Mouse (Mus musculus): Measurements from ENCODE around the gene Igsf3. TPM values are rescaled to one million over a fixed set of nuclear protein-coding genes. Genes with fewer than 3 reads are reported as not detected.
A peak's percentile ranks its signal among the peaks of the same experiment; 100 is the strongest.

The Igsf3 gene
- polyA plus RNA-seq, 1 experiment from 2014 or later: 31.3 TPM

DNA sequence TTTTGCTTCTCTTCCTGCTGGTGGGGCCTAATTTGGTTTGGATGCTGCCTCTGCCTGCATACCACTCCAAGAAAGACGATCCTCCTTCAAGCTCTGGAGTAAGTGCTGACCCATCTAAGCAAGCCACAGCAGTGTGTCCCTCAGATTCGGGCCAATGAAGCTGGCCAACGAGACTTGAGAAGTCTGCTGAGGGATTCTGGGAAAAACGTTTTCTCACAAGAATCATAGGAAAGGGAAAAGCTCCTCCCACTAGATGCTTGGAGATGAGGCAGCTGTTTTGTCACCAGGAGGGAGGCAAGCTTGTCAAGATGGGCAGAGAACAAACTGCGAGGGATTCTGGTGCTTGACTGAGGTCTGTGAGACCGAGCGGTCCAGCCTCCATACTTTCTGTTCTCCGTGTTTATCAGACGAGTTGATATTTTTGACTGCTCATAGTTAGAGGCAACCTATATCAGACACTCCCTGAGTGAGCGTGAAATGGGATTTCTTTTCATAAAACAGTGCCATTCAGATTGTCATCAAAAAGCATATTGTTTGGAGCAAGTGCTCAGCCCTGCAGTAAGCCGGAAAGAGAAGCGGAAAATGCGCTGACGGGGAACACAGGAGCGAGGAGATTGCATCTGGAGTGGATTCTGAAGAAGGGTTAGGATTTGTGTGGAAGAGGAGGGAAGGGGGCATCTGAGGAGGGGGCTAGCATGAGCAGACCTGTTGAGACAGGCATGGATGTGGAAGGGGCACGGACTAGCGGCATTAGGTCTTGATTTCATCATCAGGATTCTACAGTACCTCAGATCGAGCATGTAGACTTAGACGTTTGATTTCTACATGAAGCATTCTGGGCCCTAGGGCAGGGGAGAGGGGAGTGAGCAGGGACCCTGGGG, 17.0 kb downstream of the Igsf3 start:
- no peak for ATAC-seq (replicated peaks; ENCODE audit: insufficient number of reproducible peaks, low FRiP score, low TSS enrichment)
- H3K27me3 ChIP-seq (ENCODE audit: control insufficient read depth, insufficient read depth, low read length): no peaks in the 10 kb centered on the region
- H3K4me1 ChIP-seq (ENCODE audit: control insufficient read depth, insufficient read depth, low read length): peaks cover 80% of the 10 kb centered on the region
- no peak overlapping the region for H3K4me3 ChIP-seq (ENCODE audit: low read depth, low read length)
- no peak overlapping the region for H3K4me2 ChIP-seq
- H3K9me3 ChIP-seq (replicated peaks; ENCODE audit: control insufficient read depth, low read length): no peaks in the 10 kb centered on the region
- WGBS (ENCODE audit: insufficient replicate concordance): 60% methylated on average over 19 of the region's 19 CpGs
- peak overlapping the region; percentile 67; the same call in 1 of the 2 replicates for H3K27ac ChIP-seq (ENCODE audit: low read depth, low read length)
- no peaks in the 10 kb centered on the region for H3K36me3 ChIP-seq (ENCODE audit: control insufficient read depth, insufficient read depth, low read length)
- no peak overlapping the region for H3K9ac ChIP-seq (ENCODE audit: low read depth, low read length)

DNA sequence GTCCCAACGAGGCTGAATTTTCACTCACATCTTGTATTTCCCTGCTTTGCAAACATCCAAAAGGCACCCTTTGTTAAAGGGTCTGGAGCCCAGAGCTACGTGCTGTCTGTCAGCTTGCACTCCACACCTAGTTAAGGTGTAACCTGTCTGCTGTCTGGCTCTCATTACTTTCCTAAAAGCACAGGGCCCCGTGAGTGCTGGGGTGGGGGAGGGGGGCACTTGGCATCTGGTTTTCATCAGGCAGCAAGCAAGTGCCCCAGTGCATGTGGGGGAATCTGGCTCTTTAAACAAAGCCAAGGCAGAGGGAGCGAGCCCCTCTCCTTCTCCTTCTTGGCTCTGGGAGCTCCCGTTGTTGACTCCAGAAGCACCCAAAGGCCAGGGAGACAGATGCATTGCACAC, 18.5 kb downstream of the Igsf3 start:
- Histone ChIP-seq H3K9me3 (replicated peaks; ENCODE audit: control insufficient read depth, low read length) (no peaks in the 10 kb centered on the region), H3K4me3 (ENCODE audit: low read depth, low read length) (no peak overlapping the region), H3K27ac (ENCODE audit: low read depth, low read length) (peak overlapping the region; percentile 67), H3K4me2 (peak overlapping the region; percentile 23), H3K27me3 (ENCODE audit: control insufficient read depth, insufficient read depth, low read length) (no peaks in the 10 kb centered on the region), H3K4me1 (ENCODE audit: control insufficient read depth, insufficient read depth, low read length) (peaks cover 81% of the 10 kb centered on the region), H3K9ac (ENCODE audit: low read depth, low read length) (0 out of 2 replicates have a peak overlapping the region, but pooled peaks have one; percentile 34), H3K36me3 (ENCODE audit: control insufficient read depth, insufficient read depth, low read length) (no peaks in the 10 kb centered on the region)
- ATAC-seq (replicated peaks; ENCODE audit: insufficient number of reproducible peaks, low FRiP score, low TSS enrichment): 0 out of 2 replicates have a peak, but pooled peaks have one; percentile 16
- 11% methylated on average over 5 of the region's 5 CpGs for WGBS (ENCODE audit: insufficient replicate concordance)

DNA sequence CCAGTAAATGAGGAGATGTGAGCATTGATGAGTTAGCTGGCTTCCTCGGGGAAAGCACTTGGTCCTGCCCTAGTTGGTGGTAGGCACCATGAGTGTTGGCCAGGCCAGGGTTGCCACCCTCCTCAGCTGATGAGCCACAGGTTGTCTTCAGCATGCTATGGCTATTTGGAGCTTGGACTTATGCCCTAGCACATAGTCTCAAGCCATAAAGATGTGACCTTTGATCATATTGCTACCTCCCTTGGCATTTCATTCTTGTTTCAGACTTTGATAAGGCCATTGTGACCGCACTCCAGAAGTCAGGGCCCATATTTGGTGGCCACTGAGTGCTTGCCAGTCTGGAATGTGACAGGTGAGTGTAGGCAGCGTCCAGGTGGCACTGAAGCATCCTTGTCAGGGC, 19.2 kb downstream of the Igsf3 start:
- ATAC-seq (replicated peaks; ENCODE audit: insufficient number of reproducible peaks, low FRiP score, low TSS enrichment): no peak
- Histone ChIP-seq H3K27me3 (ENCODE audit: control insufficient read depth, insufficient read depth, low read length) (no peaks in the 10 kb centered on the region), H3K27ac (ENCODE audit: low read depth, low read length) (peak overlapping the region; percentile 67), H3K36me3 (ENCODE audit: control insufficient read depth, insufficient read depth, low read length) (no peaks in the 10 kb centered on the region), H3K9ac (ENCODE audit: low read depth, low read length) (no peak overlapping the region), H3K9me3 (replicated peaks; ENCODE audit: control insufficient read depth, low read length) (no peaks in the 10 kb centered on the region), H3K4me2 (peak overlapping the region; percentile 23; the same call in 1 of the 2 replicates), H3K4me1 (ENCODE audit: control insufficient read depth, insufficient read depth, low read length) (peaks cover 79% of the 10 kb centered on the region), H3K4me3 (ENCODE audit: low read depth, low read length) (no peak overlapping the region)
- 52% methylated on average over 3 of the region's 3 CpGs for WGBS (ENCODE audit: insufficient replicate concordance)

DNA sequence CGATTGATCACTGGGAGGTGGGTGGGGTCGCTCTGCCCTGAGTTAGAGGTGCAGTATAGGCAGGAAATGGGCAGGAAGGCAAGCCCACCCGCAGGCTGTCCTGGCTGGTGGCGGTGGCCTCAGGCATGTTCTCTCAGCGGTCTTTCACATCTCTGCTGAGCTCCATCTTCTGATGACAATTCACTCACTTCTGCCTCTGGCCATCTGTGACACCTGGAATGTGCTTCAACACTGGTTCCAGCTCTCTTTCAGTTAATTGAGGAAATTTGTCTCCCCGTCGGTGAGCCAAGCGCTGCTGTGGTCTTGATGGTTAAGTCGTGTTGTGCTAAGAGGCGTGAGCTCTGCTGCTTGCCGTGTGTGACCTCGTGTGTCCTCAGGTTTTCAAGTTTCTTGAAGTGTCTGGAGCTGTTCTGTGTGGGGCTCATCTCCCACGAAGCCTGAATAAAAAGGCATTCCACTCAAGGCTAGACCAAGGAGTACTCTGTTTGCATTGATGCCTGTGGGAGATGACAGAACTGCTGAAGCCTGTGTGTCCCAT, 19.9 kb downstream of the Igsf3 start:
- H3K4me3 ChIP-seq (ENCODE audit: low read depth, low read length): no peak overlapping the region
- peak overlapping the region; percentile 54; the same call in 1 of the 2 replicates for H3K9ac ChIP-seq (ENCODE audit: low read depth, low read length)
- no peak overlapping the region for H3K27ac ChIP-seq (ENCODE audit: low read depth, low read length)
- no peaks in the 10 kb centered on the region for H3K27me3 ChIP-seq (ENCODE audit: control insufficient read depth, insufficient read depth, low read length)
- 29% methylated on average over 13 of the region's 13 CpGs for WGBS (ENCODE audit: insufficient replicate concordance)
- H3K36me3 ChIP-seq (ENCODE audit: control insufficient read depth, insufficient read depth, low read length): no peaks in the 10 kb centered on the region
- H3K4me1 ChIP-seq (ENCODE audit: control insufficient read depth, insufficient read depth, low read length): peaks cover 87% of the 10 kb centered on the region
- no peak for ATAC-seq (replicated peaks; ENCODE audit: insufficient number of reproducible peaks, low FRiP score, low TSS enrichment)
- no peaks in the 10 kb centered on the region for H3K9me3 ChIP-seq (replicated peaks; ENCODE audit: control insufficient read depth, low read length)
- H3K4me2 ChIP-seq: no peak overlapping the region; the same call in 1 of the 2 replicates

GRCm38 (mm10) chr3:101397422-101397821, 20.5 kb downstream of the Igsf3 start:
- H3K4me2 ChIP-seq: no peak overlapping the region; the same call in 1 of the 2 replicates
- H3K9ac ChIP-seq (ENCODE audit: low read depth, low read length): peak overlapping the region; percentile 54; the same call in 1 of the 2 replicates
- peak overlapping the region; percentile 82 for H3K27ac ChIP-seq (ENCODE audit: low read depth, low read length)
- no peaks in the 10 kb centered on the region for H3K36me3 ChIP-seq (ENCODE audit: control insufficient read depth, insufficient read depth, low read length)
- WGBS (ENCODE audit: insufficient replicate concordance): 76% methylated on average over 4 of the region's 4 CpGs
- H3K4me1 ChIP-seq (ENCODE audit: control insufficient read depth, insufficient read depth, low read length): peaks cover 93% of the 10 kb centered on the region
- no peak for ATAC-seq (replicated peaks; ENCODE audit: insufficient number of reproducible peaks, low FRiP score, low TSS enrichment)
- no peak overlapping the region for H3K4me3 ChIP-seq (ENCODE audit: low read depth, low read length)
- H3K27me3 ChIP-seq (ENCODE audit: control insufficient read depth, insufficient read depth, low read length): no peaks in the 10 kb centered on the region
- H3K9me3 ChIP-seq (replicated peaks; ENCODE audit: control insufficient read depth, low read length): no peaks in the 10 kb centered on the region

- no peak; the same call in 1 of the 2 replicates for ATAC-seq (replicated peaks; ENCODE audit: insufficient number of reproducible peaks, low FRiP score, low TSS enrichment)
- Histone ChIP-seq H3K27me3 (ENCODE audit: control insufficient read depth, insufficient read depth, low read length) (no peaks in the 10 kb centered on the region), H3K4me3 (ENCODE audit: low read depth, low read length) (no peak overlapping the region), H3K36me3 (ENCODE audit: control insufficient read depth, insufficient read depth, low read length) (0 out of 2 replicates have a peak, but pooled peaks cover under 1% of the 10 kb centered on the region), H3K4me1 (ENCODE audit: control insufficient read depth, insufficient read depth, low read length) (peaks cover 95% of the 10 kb centered on the region), H3K4me2 (no peak overlapping the region; the same call in 1 of the 2 replicates), H3K27ac (ENCODE audit: low read depth, low read length) (peak overlapping the region; percentile 82), H3K9ac (ENCODE audit: low read depth, low read length) (no peak overlapping the region; the same call in 1 of the 2 replicates), H3K9me3 (replicated peaks; ENCODE audit: control insufficient read depth, low read length) (no peaks in the 10 kb centered on the region)
- WGBS (ENCODE audit: insufficient replicate concordance): 38% methylated on average over 12 of the region's 12 CpGs
Measured at GRCm38 (mm10) chr3:101398071-101398786, 21.3 kb downstream of the Igsf3 start.

DNA sequence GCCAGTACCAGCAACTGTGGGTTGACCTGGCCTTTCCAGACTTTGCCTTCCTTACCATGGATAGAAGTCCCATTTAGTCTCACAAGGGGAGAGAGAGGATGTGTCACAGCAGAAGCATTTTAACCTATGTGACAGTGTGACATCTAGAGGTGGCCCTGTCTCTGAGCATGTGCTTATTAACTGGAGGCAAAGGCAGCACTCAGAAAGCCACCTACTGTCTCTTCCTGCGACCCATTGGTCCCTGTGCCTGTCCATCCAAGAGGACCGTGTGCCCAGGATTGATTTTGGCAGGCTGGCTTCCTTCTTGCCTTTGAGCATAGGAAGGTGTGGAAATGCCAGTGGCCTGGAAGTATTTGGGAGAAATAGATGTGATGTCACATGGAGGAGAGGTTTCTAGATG, 22.0 kb downstream of the Igsf3 start:
- Histone ChIP-seq H3K4me2 (peak overlapping the region; percentile 16), H3K9me3 (replicated peaks; ENCODE audit: control insufficient read depth, low read length) (no peaks in the 10 kb centered on the region), H3K4me1 (ENCODE audit: control insufficient read depth, insufficient read depth, low read length) (peaks cover 95% of the 10 kb centered on the region), H3K36me3 (ENCODE audit: control insufficient read depth, insufficient read depth, low read length) (peaks cover 2% of the 10 kb centered on the region; the same call in 1 of the 2 replicates), H3K27me3 (ENCODE audit: control insufficient read depth, insufficient read depth, low read length) (no peaks in the 10 kb centered on the region), H3K4me3 (ENCODE audit: low read depth, low read length) (no peak overlapping the region), H3K27ac (ENCODE audit: low read depth, low read length) (peak overlapping the region; percentile 82), H3K9ac (ENCODE audit: low read depth, low read length) (0 out of 2 replicates have a peak overlapping the region, but pooled peaks have one; percentile 22)
- 52% methylated on average over 2 of the region's 2 CpGs for WGBS (ENCODE audit: insufficient replicate concordance)
- ATAC-seq (replicated peaks; ENCODE audit: insufficient number of reproducible peaks, low FRiP score, low TSS enrichment): no peak

- ATAC-seq (replicated peaks; ENCODE audit: insufficient number of reproducible peaks, low FRiP score, low TSS enrichment): no peak
- 36% methylated on average over 5 of the region's 5 CpGs for WGBS (ENCODE audit: insufficient replicate concordance)
- Histone ChIP-seq H3K4me1 (ENCODE audit: control insufficient read depth, insufficient read depth, low read length) (peaks cover 95% of the 10 kb centered on the region), H3K9me3 (replicated peaks; ENCODE audit: control insufficient read depth, low read length) (no peaks in the 10 kb centered on the region), H3K36me3 (ENCODE audit: control insufficient read depth, insufficient read depth, low read length) (peaks cover 2% of the 10 kb centered on the region; the same call in 1 of the 2 replicates), H3K4me3 (ENCODE audit: low read depth, low read length) (no peak overlapping the region), H3K9ac (ENCODE audit: low read depth, low read length) (no peak overlapping the region), H3K27me3 (ENCODE audit: control insufficient read depth, insufficient read depth, low read length) (no peaks in the 10 kb centered on the region), H3K27ac (ENCODE audit: low read depth, low read length) (no peak overlapping the region), H3K4me2 (no peak overlapping the region)
Measured at GRCm38 (mm10) chr3:101401501-101401900, 24.6 kb downstream of the Igsf3 start.

Measured in heart, embryonic 11.5 days (tissue).